Mouse (Mus musculus) forelimb bud, embryonic 11.5 days (tissue): ENCODE data around the gene Kctd8.

ENCODE experiments used
- DNase-seq: peaks from one replicate; pipeline ENCODE4 v3.0.0-alpha.2; 2012; ENCODE audit warnings: low read depth, low spot score

Kctd8 gene

GRCm38 (mm10) chr5:69159897-69160509 is 181.5 kb downstream of the Kctd8 start:
- no peak for DNase-seq

- no peak for DNase-seq
Measured at GRCm38 (mm10) chr5:69156489-69156888, 185.0 kb downstream of the Kctd8 start.

GRCm38 (mm10) chr5:69145827-69146226 is 195.7 kb downstream of the Kctd8 start:
- no peak for DNase-seq

- DNase-seq: no peak
Measured at GRCm38 (mm10) chr5:69141082-69141481, 200.4 kb downstream of the Kctd8 start.

- no peak for DNase-seq
Measured at GRCm38 (mm10) chr5:69108718-69109117, 232.8 kb downstream of the Kctd8 start.

- no peak for DNase-seq
Measured at GRCm38 (mm10) chr5:69088912-69089311, 252.6 kb downstream of the Kctd8 start.
